Mouse (Mus musculus) embryonic fibroblast, embryonic 13.5 days (primary cell): ENCODE measurements around the gene Sav1.

Experiments used
- CTCF ChIP-seq: IDR thresholded peaks from 2 replicates; pipeline ENCODE4 v1.5.1; 2011; ENCODE audit warnings: mild to moderate bottlenecking, control low read depth, low read length, moderate library complexity, borderline replicate concordance; ENCODE audit not compliant: insufficient read depth
- POLR2A ChIP-seq: IDR thresholded peaks from 2 replicates; pipeline ENCODE4 v1.6.1; 2011; ENCODE audit warnings: low read depth, mild to moderate bottlenecking, control low read depth, low read length, moderate library complexity

- TF ChIP-seq CTCF (no peak), POLR2A (no peak)
These were observed 23.7 kb downstream of the Sav1 start for GRCm38 (mm10) chr12:69963141-69963540.
